Mouse (Mus musculus) limb, embryonic 13.5 days (tissue): ENCODE measurements around the gene Phtf2. TPM values are rescaled to one million over a fixed set of nuclear protein-coding genes. Genes with fewer than 3 reads are reported as not detected.

ENCODE experiments used
- ATAC-seq: fragments of 200-750 bp; cut with Nextera tagmentation; 2 replicates; pipeline ENCODE4 v1.8.0; 2017; ENCODE audit warnings: low read depth, moderate number of reproducible peaks, moderate TSS enrichment; ENCODE audit not compliant: low FRiP score
- H3K27ac ChIP-seq: fragments of 300-500 bp; sonication (generic); 2 replicates; pipeline ENCODE4 v1.5.1; 2015; ENCODE audit warnings: inconsistent platforms, mild to moderate bottlenecking, moderate library complexity
- H3K27me3 ChIP-seq: fragments of 300-500 bp; sonication (generic); 2 replicates; pipeline ENCODE4 v1.6.1; 2015; ENCODE audit warnings: mild to moderate bottlenecking, inconsistent platforms
- H3K36me3 ChIP-seq: fragments of 300-500 bp; sonication (generic); 2 replicates; pipeline ENCODE4 v1.6.1; 2015; ENCODE audit warnings: inconsistent platforms, mild to moderate bottlenecking, moderate library complexity
- H3K4me1 ChIP-seq: fragments of 300-500 bp; sonication (generic); 2 replicates; pipeline ENCODE4 v1.6.1; 2015; ENCODE audit warnings: inconsistent platforms
- H3K4me2 ChIP-seq: fragments of 300-500 bp; sonication (generic); replicated peaks from 2 replicates; pipeline ENCODE4 v1.6.1; 2015; ENCODE audit warnings: inconsistent platforms, mild to moderate bottlenecking, moderate library complexity
- H3K4me3 ChIP-seq: fragments of 300-500 bp; sonication (generic); 2 replicates; pipeline ENCODE4 v1.5.1; 2015; ENCODE audit warnings: moderate library complexity, mild to moderate bottlenecking, inconsistent platforms
- H3K9ac ChIP-seq: fragments of 300-500 bp; sonication (generic); 2 replicates; pipeline ENCODE4 v1.6.1; 2015; ENCODE audit warnings: mild to moderate bottlenecking, inconsistent platforms
- H3K9me3 ChIP-seq: fragments of 300-500 bp; sonication (generic); 2 replicates; pipeline ENCODE4 v1.6.1; 2016; ENCODE audit warnings: inconsistent platforms
- WGBS: fragments of 180-500 bp; shearing (Covaris S2); methylation state at CpG from one replicate; pipeline ENCODE4 v1.1.7; 2015; 5-methylcytosine and 5-hydroxymethylcytosine counted together
- polyA plus RNA-seq: library from polyadenylated mRNA; unstranded; fragments of >200 nt; fragmentation: Nextera tagmentation; extraction: Ambion mirVana; gene quantifications from 2 replicates; pipeline ENCODE4 v1.2.1, GENCODE M21; 2015

Phtf2 gene
- polyA plus RNA-seq, 1 experiment from 2014 or later: 15.7 TPM

GRCm38 (mm10) chr5:20860565-20860964, 21.4 kb downstream of the Phtf2 start:
- no peak overlapping the region for H3K4me2 ChIP-seq

GRCm38 (mm10) chr5:20858404-20858803, 23.5 kb downstream of the Phtf2 start:
- Histone ChIP-seq H3K9me3 (no peaks in the 10 kb centered on the region), H3K4me2 (no peak overlapping the region), H3K27ac (no peak overlapping the region), H3K9ac (no peak overlapping the region), H3K27me3 (no peaks in the 10 kb centered on the region), H3K36me3 (peaks cover 7% of the 10 kb centered on the region; the same call in 1 of the 2 replicates), H3K4me3 (no peak overlapping the region), H3K4me1 (no peaks in the 10 kb centered on the region)
- 91% methylated on average over 2 of the region's 2 CpGs for WGBS
- no peak for ATAC-seq

More at GRCm38 (mm10) chr5:20860565-20860964, 21.4 kb downstream of the Phtf2 start:
- peaks cover 7% of the 10 kb centered on the region; the same call in 1 of the 2 replicates for H3K36me3 ChIP-seq
- no peaks in the 10 kb centered on the region for H3K9me3 ChIP-seq
- WGBS: 85% methylated on average over 4 of the region's 4 CpGs
- no peak for ATAC-seq
- no peaks in the 10 kb centered on the region for H3K4me1 ChIP-seq
- no peak overlapping the region for H3K9ac ChIP-seq
- H3K27ac ChIP-seq: no peak overlapping the region
- H3K4me3 ChIP-seq: no peak overlapping the region
- H3K27me3 ChIP-seq: no peaks in the 10 kb centered on the region

- no peak for ATAC-seq
- Histone ChIP-seq H3K4me1 (peaks cover 2% of the 10 kb centered on the region; the same call in 1 of the 2 replicates), H3K9ac (no peak overlapping the region), H3K27me3 (no peaks in the 10 kb centered on the region), H3K4me3 (no peak overlapping the region), H3K36me3 (peaks cover 7% of the 10 kb centered on the region; the same call in 1 of the 2 replicates), H3K27ac (no peak overlapping the region), H3K4me2 (no peak overlapping the region), H3K9me3 (no peaks in the 10 kb centered on the region)
- WGBS: 90% methylated on average over 4 of the region's 4 CpGs
Measured at GRCm38 (mm10) chr5:20855066-20855465, 26.9 kb downstream of the Phtf2 start.

DNA sequence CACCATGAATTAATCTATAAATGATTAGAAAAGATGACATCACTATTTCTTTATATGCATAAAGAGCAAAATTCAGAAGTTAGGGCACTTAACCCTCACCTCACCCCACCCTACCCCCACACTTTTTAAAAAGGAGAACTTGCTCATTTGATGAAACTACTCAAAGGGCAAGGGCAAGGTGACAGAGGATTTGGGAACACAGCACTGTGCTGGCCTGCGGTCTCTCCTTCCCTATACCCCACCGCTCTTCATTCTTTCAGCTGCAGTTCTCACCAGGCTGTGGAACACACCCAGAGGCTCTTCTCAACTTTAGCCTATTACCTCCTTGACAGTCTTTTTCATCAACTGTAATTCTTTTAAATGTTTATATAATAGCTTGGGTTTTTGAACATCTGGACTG, 34.9 kb downstream of the Phtf2 start:
- no peak overlapping the region for H3K9ac ChIP-seq
- no peak overlapping the region for H3K4me3 ChIP-seq
- no peaks in the 10 kb centered on the region for H3K36me3 ChIP-seq
- no peak overlapping the region for H3K4me2 ChIP-seq
- peaks cover 10% of the 10 kb centered on the region; the same call in 1 of the 2 replicates for H3K4me1 ChIP-seq
- 90% methylated on average over 2 of the region's 2 CpGs for WGBS
- H3K27me3 ChIP-seq: no peaks in the 10 kb centered on the region
- no peak overlapping the region for H3K27ac ChIP-seq
- ATAC-seq: no peak
- no peaks in the 10 kb centered on the region for H3K9me3 ChIP-seq

GRCm38 (mm10) chr5:20843816-20844215, 38.1 kb downstream of the Phtf2 start:
- H3K9ac ChIP-seq: no peak overlapping the region
- H3K27me3 ChIP-seq: no peaks in the 10 kb centered on the region
- H3K36me3 ChIP-seq: no peaks in the 10 kb centered on the region
- WGBS: 37% methylated on average over 2 of the region's 2 CpGs
- H3K27ac ChIP-seq: no peak overlapping the region
- H3K4me1 ChIP-seq: peaks cover 6% of the 10 kb centered on the region; the same call in 1 of the 2 replicates
- no peak overlapping the region for H3K4me2 ChIP-seq
- H3K4me3 ChIP-seq: no peak overlapping the region
- no peak for ATAC-seq
- no peaks in the 10 kb centered on the region for H3K9me3 ChIP-seq

GRCm38 (mm10) chr5:20843405-20843804, 38.5 kb downstream of the Phtf2 start:
- H3K9me3 ChIP-seq: no peaks in the 10 kb centered on the region
- no peak overlapping the region for H3K4me3 ChIP-seq
- peaks cover 6% of the 10 kb centered on the region; the same call in 1 of the 2 replicates for H3K4me1 ChIP-seq
- no peak for ATAC-seq
- 29% methylated on average over 1 of the region's 3 CpGs for WGBS
- H3K36me3 ChIP-seq: no peaks in the 10 kb centered on the region
- no peak overlapping the region for H3K9ac ChIP-seq
- H3K27me3 ChIP-seq: no peaks in the 10 kb centered on the region
- no peak overlapping the region for H3K4me2 ChIP-seq
- H3K27ac ChIP-seq: no peak overlapping the region

DNA sequence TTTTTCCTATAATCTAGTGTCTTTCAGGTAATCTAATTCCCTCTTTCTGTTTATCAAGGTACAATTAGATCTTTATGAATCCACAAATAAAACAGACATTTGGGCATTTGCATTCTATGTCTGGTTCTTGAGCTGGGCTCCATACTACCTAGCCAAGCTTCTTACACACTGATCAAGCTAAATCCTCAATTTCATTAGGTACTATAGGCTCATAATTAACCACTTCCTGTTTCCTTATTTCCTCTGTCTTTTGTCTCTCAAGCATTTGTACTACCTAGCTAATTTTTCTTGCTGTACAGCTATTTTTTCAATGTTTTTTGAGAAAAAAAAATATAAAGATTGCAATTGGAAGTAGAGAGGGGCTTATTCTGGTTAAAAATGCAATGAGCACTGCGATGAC, 44.8 kb downstream of the Phtf2 start:
- Histone ChIP-seq H3K4me2 (no peak overlapping the region), H3K27me3 (no peaks in the 10 kb centered on the region), H3K36me3 (no peaks in the 10 kb centered on the region), H3K9ac (no peak overlapping the region), H3K9me3 (no peaks in the 10 kb centered on the region), H3K4me3 (no peak overlapping the region), H3K27ac (no peak overlapping the region), H3K4me1 (no peaks in the 10 kb centered on the region)
- no peak for ATAC-seq
- WGBS: 97% methylated on average over 1 of the region's 1 CpGs

DNA sequence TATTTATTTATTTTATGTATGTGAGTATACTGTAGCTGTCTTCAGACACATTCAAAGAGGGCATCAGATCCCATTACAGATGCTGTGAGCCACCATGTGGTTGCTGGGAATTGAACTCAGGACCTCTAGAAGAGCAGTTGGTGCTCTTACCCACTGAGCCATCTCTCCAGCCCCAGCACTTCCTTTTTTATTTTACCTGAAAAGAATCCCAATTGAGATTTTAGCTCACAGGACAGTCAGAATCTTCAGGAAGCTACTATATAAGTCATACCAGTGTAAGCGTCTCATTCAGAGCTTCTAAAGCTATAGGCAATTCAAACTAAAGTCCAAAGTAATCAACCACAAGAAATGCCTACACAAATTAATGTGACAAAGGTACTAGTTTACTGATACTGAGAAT, 47.5 kb downstream of the Phtf2 start:
- H3K4me3 ChIP-seq: no peak overlapping the region
- H3K4me2 ChIP-seq: no peak overlapping the region
- H3K27me3 ChIP-seq: no peaks in the 10 kb centered on the region
- ATAC-seq: no peak
- H3K36me3 ChIP-seq: no peaks in the 10 kb centered on the region
- H3K4me1 ChIP-seq: no peaks in the 10 kb centered on the region
- no peak overlapping the region for H3K9ac ChIP-seq
- H3K9me3 ChIP-seq: no peaks in the 10 kb centered on the region
- H3K27ac ChIP-seq: no peak overlapping the region
- 97% methylated on average over 1 of the region's 1 CpGs for WGBS

DNA sequence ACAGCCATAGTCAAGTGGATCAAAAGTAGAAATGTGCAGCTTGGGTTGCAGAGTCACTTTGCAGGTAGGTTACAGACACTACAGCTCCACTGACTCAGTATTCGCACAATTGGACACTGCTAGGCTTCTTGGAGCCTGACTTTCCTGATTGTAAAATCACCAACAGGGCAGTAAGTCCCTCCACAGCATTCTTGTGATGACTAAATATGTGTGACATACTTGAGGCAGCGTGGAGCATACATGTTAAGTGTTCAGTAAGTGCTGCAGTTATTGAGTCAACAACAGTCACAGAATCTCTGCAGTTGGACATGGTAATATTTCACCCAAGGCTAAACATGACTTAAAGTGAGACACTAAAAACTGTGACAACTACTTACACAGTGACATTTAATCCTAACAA, 50.5 kb downstream of the Phtf2 start:
- Histone ChIP-seq H3K36me3 (no peaks in the 10 kb centered on the region), H3K9ac (no peak overlapping the region), H3K4me1 (no peaks in the 10 kb centered on the region), H3K27me3 (no peaks in the 10 kb centered on the region), H3K4me3 (no peak overlapping the region), H3K4me2 (no peak overlapping the region), H3K9me3 (no peaks in the 10 kb centered on the region), H3K27ac (no peak overlapping the region)
- no peak for ATAC-seq
- 86% methylated on average over 2 of the region's 2 CpGs for WGBS

DNA sequence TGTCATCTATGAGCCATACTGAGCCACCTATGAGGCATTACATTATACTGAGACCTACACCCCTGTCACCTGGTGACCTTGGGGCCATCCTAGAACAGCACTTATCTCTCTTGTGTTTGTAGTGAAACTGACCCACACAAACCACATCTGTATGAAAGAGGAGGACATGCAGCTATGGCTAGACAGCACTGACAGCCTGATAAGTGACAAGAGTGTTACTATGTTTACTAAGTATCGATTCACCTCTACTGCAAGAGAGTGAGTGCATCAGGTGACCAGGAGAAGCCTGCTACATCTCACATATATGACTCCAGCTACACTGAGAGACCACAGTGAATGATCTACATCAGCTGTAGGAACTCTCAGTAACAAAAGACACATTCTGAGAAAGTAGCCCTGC, 51.2 kb downstream of the Phtf2 start:
- no peak for ATAC-seq
- H3K4me3 ChIP-seq: no peak overlapping the region
- WGBS: 90% methylated on average over 1 of the region's 1 CpGs
- H3K36me3 ChIP-seq: no peaks in the 10 kb centered on the region
- H3K27ac ChIP-seq: no peak overlapping the region
- H3K4me1 ChIP-seq: no peaks in the 10 kb centered on the region
- no peaks in the 10 kb centered on the region for H3K9me3 ChIP-seq
- H3K27me3 ChIP-seq: no peaks in the 10 kb centered on the region
- H3K9ac ChIP-seq: no peak overlapping the region
- no peak overlapping the region for H3K4me2 ChIP-seq

GRCm38 (mm10) chr5:20821647-20822046, 60.3 kb downstream of the Phtf2 start:
- Histone ChIP-seq H3K9me3 (no peaks in the 10 kb centered on the region), H3K9ac (no peak overlapping the region), H3K27ac (no peak overlapping the region), H3K4me3 (no peak overlapping the region), H3K27me3 (no peaks in the 10 kb centered on the region), H3K4me1 (no peaks in the 10 kb centered on the region), H3K36me3 (no peaks in the 10 kb centered on the region), H3K4me2 (no peak overlapping the region)
- ATAC-seq: no peak
- 66% methylated on average over 1 of the region's 1 CpGs for WGBS

- no peaks in the 10 kb centered on the region for H3K4me1 ChIP-seq
- no peaks in the 10 kb centered on the region for H3K9me3 ChIP-seq
- H3K4me2 ChIP-seq: no peak overlapping the region
- no peak for ATAC-seq
- H3K9ac ChIP-seq: no peak overlapping the region
- no peaks in the 10 kb centered on the region for H3K36me3 ChIP-seq
- H3K4me3 ChIP-seq: no peak overlapping the region
- no peak overlapping the region for H3K27ac ChIP-seq
- no peaks in the 10 kb centered on the region for H3K27me3 ChIP-seq
Measured at GRCm38 (mm10) chr5:20821122-20821521, 60.8 kb downstream of the Phtf2 start.

GRCm38 (mm10) chr5:20815094-20815493, 66.8 kb downstream of the Phtf2 start:
- Histone ChIP-seq H3K27ac (no peak overlapping the region), H3K9me3 (no peaks in the 10 kb centered on the region), H3K4me1 (no peaks in the 10 kb centered on the region), H3K36me3 (no peaks in the 10 kb centered on the region), H3K9ac (no peak overlapping the region), H3K4me3 (no peak overlapping the region), H3K27me3 (no peaks in the 10 kb centered on the region), H3K4me2 (no peak overlapping the region)
- WGBS: 91% methylated on average over 2 of the region's 2 CpGs
- no peak for ATAC-seq
